Mouse (Mus musculus) stomach, embryonic 16.5 days (tissue): ENCODE data around the gene Fam129a. TPM values are rescaled to one million over a fixed set of nuclear protein-coding genes. Genes with fewer than 3 reads are reported as not detected.

Experiments
- ATAC-seq: fragments of 200-750 bp; cut with Nextera tagmentation; 2 replicates; pipeline ENCODE4 v1.8.0; 2017; ENCODE audit warnings: moderate number of reproducible peaks, moderate TSS enrichment; ENCODE audit not compliant: insufficient read depth, low FRiP score
- H3K27ac ChIP-seq: fragments of 300-500 bp; sonication (generic); 2 replicates; pipeline ENCODE4 v1.5.1; 2014; ENCODE audit warnings: low read length
- H3K27me3 ChIP-seq: fragments of 300-500 bp; sonication (generic); 2 replicates; pipeline ENCODE4 v1.6.1; 2014; ENCODE audit warnings: low read length, control low read depth, mixed read lengths; ENCODE audit not compliant: control insufficient read depth, insufficient read depth
- H3K36me3 ChIP-seq: fragments of 300-500 bp; sonication (generic); 2 replicates; pipeline ENCODE4 v1.6.1; 2014; ENCODE audit warnings: low read length; ENCODE audit not compliant: control insufficient read depth, insufficient read depth
- H3K4me1 ChIP-seq: fragments of 300-500 bp; sonication (generic); 2 replicates; pipeline ENCODE4 v1.6.1; 2014; ENCODE audit warnings: low read length, control low read depth, mixed read lengths; ENCODE audit not compliant: control insufficient read depth, insufficient read depth
- H3K4me2 ChIP-seq: fragments of 300-500 bp; sonication (generic); 2 replicates; pipeline ENCODE4 v1.6.1; 2014; ENCODE audit warnings: low read depth, low read length, mixed read lengths
- H3K4me3 ChIP-seq: fragments of 300-500 bp; sonication (generic); replicated peaks from 2 replicates; pipeline ENCODE4 v1.5.1; 2014; ENCODE audit warnings: mild to moderate bottlenecking, low read length
- H3K9ac ChIP-seq: fragments of 300-500 bp; sonication (generic); 2 replicates; pipeline ENCODE4 v1.6.1; 2014; ENCODE audit warnings: low read length
- H3K9me3 ChIP-seq: fragments of 300-500 bp; sonication (generic); replicated peaks from 2 replicates; pipeline ENCODE4 v1.6.1; 2016; ENCODE audit warnings: low read length, control low read depth; ENCODE audit not compliant: control insufficient read depth
- WGBS: fragments of 180-500 bp; shearing (Covaris S2); extraction: QIAGEN DNeasy Blood & Tissue Kit; methylation state at CpG from one replicate; pipeline ENCODE4 v1.1.7; 2014; 5-methylcytosine and 5-hydroxymethylcytosine counted together
- polyA plus RNA-seq: library from polyadenylated mRNA; unstranded; fragments of >200 nt; fragmentation: Nextera tagmentation; extraction: Ambion mirVana; gene quantifications from 2 replicates; pipeline ENCODE4 v1.2.1, GENCODE M21; 2015

Gene Fam129a
- polyA plus RNA-seq, 1 experiment from 2014 or later, result 22.7 TPM

DNA sequence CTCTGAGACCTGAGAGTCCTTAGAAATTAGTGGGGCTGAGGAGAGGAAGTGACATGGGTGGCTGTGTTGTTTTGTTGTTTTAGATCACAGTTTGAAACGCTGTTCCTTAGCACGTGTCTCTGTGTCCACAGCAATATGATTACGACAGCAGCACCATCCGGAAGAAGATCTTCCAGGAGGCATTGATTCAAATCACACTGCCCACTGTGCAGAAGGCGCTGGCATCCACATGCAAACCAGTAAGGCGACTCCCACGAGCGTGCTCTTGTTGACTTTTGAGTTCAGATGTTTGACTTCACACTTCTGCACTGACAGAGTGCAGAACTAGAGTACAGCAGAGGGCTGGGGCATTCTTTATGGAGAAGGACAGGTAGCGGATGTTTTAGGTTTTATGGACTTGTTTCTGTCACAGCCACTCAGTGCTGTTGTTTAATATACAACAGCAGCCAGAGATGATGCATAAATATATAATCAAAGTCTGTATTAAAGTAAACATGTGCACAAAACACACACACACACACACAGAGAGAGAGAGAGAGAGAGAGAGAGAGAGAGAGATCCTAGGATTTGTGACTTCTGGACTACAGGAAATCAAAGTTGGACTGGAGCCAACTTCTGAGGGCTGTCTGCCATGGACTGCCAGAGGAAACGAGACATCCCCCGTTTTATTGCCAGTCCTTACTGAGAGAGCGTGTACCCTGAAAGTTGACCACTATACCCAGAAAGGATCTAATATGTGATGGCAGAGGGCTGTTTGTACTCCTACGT lies 138.2 kb downstream of the Fam129a start:
- Histone ChIP-seq H3K9me3 (no peaks in the 10 kb centered on the region), H3K4me2 (no peak overlapping the region), H3K36me3 (no peaks in the 10 kb centered on the region), H3K4me1 (peaks cover 9% of the 10 kb centered on the region; the same call in 1 of the 2 replicates), H3K9ac (no peak overlapping the region), H3K27ac (peak overlapping the region; percentile 28), H3K27me3 (no peaks in the 10 kb centered on the region), H3K4me3 (no peak overlapping the region)
- no peak for ATAC-seq
- WGBS, result 31% methylated on average over 13 of the region's 13 CpGs

- Histone ChIP-seq H3K9ac (no peak overlapping the region), H3K36me3 (no peaks in the 10 kb centered on the region), H3K4me3 (no peak overlapping the region), H3K9me3 (no peaks in the 10 kb centered on the region), H3K4me2 (no peak overlapping the region), H3K4me1 (peaks cover 9% of the 10 kb centered on the region; the same call in 1 of the 2 replicates), H3K27me3 (no peaks in the 10 kb centered on the region), H3K27ac (peak overlapping the region; percentile 28)
- no peak for ATAC-seq
- 34% methylated on average over 2 of the region's 2 CpGs for WGBS
Observed at GRCm38 (mm10) chr1:151709734-151710022, 138.7 kb downstream of the Fam129a start.

GRCm38 (mm10) chr1:151710424-151711055 lies 139.6 kb downstream of the Fam129a start:
- WGBS, result 44% methylated on average over 5 of the region's 5 CpGs
- Histone ChIP-seq H3K27ac (no peak overlapping the region), H3K36me3 (no peaks in the 10 kb centered on the region)

GRCm38 (mm10) chr1:151711062-151711461 lies 140.1 kb downstream of the Fam129a start:
- H3K9me3 ChIP-seq, result no peaks in the 10 kb centered on the region
- no peak for ATAC-seq
- no peak overlapping the region for H3K4me3 ChIP-seq
- peaks cover 9% of the 10 kb centered on the region; the same call in 1 of the 2 replicates for H3K4me1 ChIP-seq
- no peak overlapping the region for H3K4me2 ChIP-seq
- no peak overlapping the region for H3K9ac ChIP-seq
- no peak overlapping the region for H3K27ac ChIP-seq
- no peaks in the 10 kb centered on the region for H3K27me3 ChIP-seq
- H3K36me3 ChIP-seq, result no peaks in the 10 kb centered on the region
- WGBS, result 73% methylated on average over 7 of the region's 7 CpGs

More at GRCm38 (mm10) chr1:151710424-151711055, 139.6 kb downstream of the Fam129a start:
- Histone ChIP-seq H3K4me2 (no peak overlapping the region), H3K4me1 (peaks cover 9% of the 10 kb centered on the region; the same call in 1 of the 2 replicates), H3K9me3 (no peaks in the 10 kb centered on the region), H3K9ac (no peak overlapping the region), H3K4me3 (no peak overlapping the region), H3K27me3 (no peaks in the 10 kb centered on the region)
- no peak for ATAC-seq

GRCm38 (mm10) chr1:151712664-151713063 lies 141.7 kb downstream of the Fam129a start:
- Histone ChIP-seq H3K27me3 (no peaks in the 10 kb centered on the region), H3K9ac (no peak overlapping the region), H3K9me3 (no peaks in the 10 kb centered on the region), H3K4me1 (peaks cover 9% of the 10 kb centered on the region; the same call in 1 of the 2 replicates), H3K4me3 (no peak overlapping the region), H3K36me3 (no peaks in the 10 kb centered on the region), H3K4me2 (no peak overlapping the region), H3K27ac (no peak overlapping the region)
- no peak for ATAC-seq
- WGBS, result 53% methylated on average over 5 of the region's 5 CpGs

GRCm38 (mm10) chr1:151713622-151714021 lies 142.6 kb downstream of the Fam129a start:
- Histone ChIP-seq H3K9me3 (no peaks in the 10 kb centered on the region), H3K27ac (no peak overlapping the region), H3K4me3 (no peak overlapping the region), H3K4me2 (no peak overlapping the region), H3K4me1 (peaks cover 9% of the 10 kb centered on the region; the same call in 1 of the 2 replicates), H3K36me3 (no peaks in the 10 kb centered on the region), H3K27me3 (no peaks in the 10 kb centered on the region), H3K9ac (no peak overlapping the region)
- ATAC-seq, result no peak

DNA sequence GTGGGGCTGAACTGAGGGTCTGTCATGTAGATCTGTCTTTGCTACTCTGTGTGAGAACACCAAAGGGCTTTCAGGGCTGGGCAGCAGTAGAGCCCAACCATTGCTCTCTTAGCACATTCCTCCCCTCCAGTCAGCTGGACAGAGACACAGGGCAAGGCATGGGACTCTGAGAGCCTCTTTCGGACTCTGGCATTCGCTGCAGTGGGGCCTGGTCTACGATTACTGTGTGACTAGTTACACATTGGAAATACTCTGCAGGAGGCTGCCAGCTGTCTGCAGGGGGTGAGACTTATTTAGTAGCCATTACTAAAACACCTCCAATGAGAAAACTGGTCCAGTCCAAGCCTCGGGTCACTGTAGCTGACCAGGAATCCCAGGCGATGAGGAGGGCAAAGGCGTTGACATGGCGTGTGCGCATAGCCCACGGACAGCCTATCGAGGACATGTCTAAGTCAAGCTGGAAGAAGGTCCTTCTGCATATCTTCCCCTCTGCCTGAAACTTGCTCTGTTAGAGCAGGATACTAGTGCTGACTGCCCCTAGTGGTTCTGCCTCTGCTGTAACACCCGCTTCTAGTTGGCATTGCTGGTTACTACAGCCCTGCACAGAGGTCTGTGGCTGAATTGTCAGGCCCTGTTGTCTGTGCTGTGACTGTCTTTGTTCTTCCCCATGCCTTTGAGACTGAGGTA lies 145.2 kb downstream of the Fam129a start:
- Histone ChIP-seq H3K36me3 (no peaks in the 10 kb centered on the region), H3K4me1 (no peaks in the 10 kb centered on the region), H3K27me3 (no peaks in the 10 kb centered on the region), H3K9me3 (no peaks in the 10 kb centered on the region), H3K4me2 (no peak overlapping the region), H3K9ac (no peak overlapping the region), H3K27ac (no peak overlapping the region), H3K4me3 (no peak overlapping the region)
- WGBS, result 81% methylated on average over 11 of the region's 11 CpGs
- ATAC-seq, result no peak

GRCm38 (mm10) chr1:151717624-151718023 lies 146.6 kb downstream of the Fam129a start:
- Histone ChIP-seq H3K9ac (no peak overlapping the region), H3K4me2 (no peak overlapping the region), H3K36me3 (no peaks in the 10 kb centered on the region), H3K27ac (no peak overlapping the region), H3K4me1 (peaks cover 3% of the 10 kb centered on the region; the same call in 1 of the 2 replicates), H3K9me3 (no peaks in the 10 kb centered on the region), H3K27me3 (no peaks in the 10 kb centered on the region), H3K4me3 (no peak overlapping the region)
- 87% methylated on average over 5 of the region's 5 CpGs for WGBS
- no peak for ATAC-seq

DNA sequence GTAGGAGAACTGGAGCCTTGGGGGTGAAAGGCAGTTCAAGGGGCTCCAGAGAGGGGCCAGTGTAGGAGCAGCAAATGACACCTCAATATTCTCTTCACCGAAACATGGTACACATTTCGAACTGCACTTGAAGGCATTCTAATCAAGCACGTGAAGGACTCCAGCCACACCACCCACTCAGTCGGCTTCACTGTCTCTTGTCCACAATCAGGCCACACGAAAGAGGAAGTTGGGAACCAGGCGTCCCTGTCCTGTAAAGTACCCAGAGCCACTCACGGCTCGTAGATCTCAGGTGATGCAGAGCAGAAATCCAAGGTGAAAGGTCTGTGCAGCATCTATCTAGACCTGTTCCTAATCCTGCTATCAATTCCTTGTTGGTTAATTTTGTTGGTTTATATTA lies 147.6 kb downstream of the Fam129a start:
- H3K4me1 ChIP-seq, result peaks cover 3% of the 10 kb centered on the region; the same call in 1 of the 2 replicates
- H3K4me3 ChIP-seq, result no peak overlapping the region
- no peak overlapping the region for H3K9ac ChIP-seq
- H3K27me3 ChIP-seq, result no peaks in the 10 kb centered on the region
- no peaks in the 10 kb centered on the region for H3K36me3 ChIP-seq
- no peaks in the 10 kb centered on the region for H3K9me3 ChIP-seq
- 74% methylated on average over 8 of the region's 8 CpGs for WGBS
- ATAC-seq, result no peak
- H3K4me2 ChIP-seq, result no peak overlapping the region
- H3K27ac ChIP-seq, result no peak overlapping the region
